Mouse (Mus musculus) embryonic fibroblast, embryonic 13.5 days (primary cell): ENCODE results near the gene 1700113H08Rik. TPM values are rescaled to one million over a fixed set of nuclear protein-coding genes. Genes with fewer than 3 reads are reported as not detected.

ENCODE experiments used
- H3K27ac ChIP-seq: 2 replicates; pipeline ENCODE4 v1.5.1; 2012; ENCODE audit warnings: low read length, control low read depth, inconsistent platforms; ENCODE audit not compliant: insufficient read depth
- H3K4me1 ChIP-seq: 2 replicates; pipeline ENCODE4 v1.6.1; 2011; ENCODE audit warnings: low read length; ENCODE audit not compliant: control insufficient read depth, insufficient read depth
- H3K4me3 ChIP-seq: 2 replicates; pipeline ENCODE4 v1.5.1; 2011; ENCODE audit warnings: mild to moderate bottlenecking, control low read depth, low read length; ENCODE audit not compliant: insufficient read depth
- CTCF ChIP-seq: IDR thresholded peaks from 2 replicates; pipeline ENCODE4 v1.5.1; 2011; ENCODE audit warnings: mild to moderate bottlenecking, control low read depth, low read length, moderate library complexity, borderline replicate concordance; ENCODE audit not compliant: insufficient read depth
- POLR2A ChIP-seq: IDR thresholded peaks from 2 replicates; pipeline ENCODE4 v1.6.1; 2011; ENCODE audit warnings: low read depth, mild to moderate bottlenecking, control low read depth, low read length, moderate library complexity
- polyA plus RNA-seq: library from polyadenylated mRNA; stranded (reverse); fragments of >200 nt; gene quantifications from 2 replicates; pipeline ENCODE4 v1.2.4, GENCODE M21; 2011; ENCODE audit warnings: low read depth; ENCODE audit not compliant: missing spikeins, insufficient read length

1700113H08Rik gene
- polyA plus RNA-seq: not detected in 2 replicates

DNA sequence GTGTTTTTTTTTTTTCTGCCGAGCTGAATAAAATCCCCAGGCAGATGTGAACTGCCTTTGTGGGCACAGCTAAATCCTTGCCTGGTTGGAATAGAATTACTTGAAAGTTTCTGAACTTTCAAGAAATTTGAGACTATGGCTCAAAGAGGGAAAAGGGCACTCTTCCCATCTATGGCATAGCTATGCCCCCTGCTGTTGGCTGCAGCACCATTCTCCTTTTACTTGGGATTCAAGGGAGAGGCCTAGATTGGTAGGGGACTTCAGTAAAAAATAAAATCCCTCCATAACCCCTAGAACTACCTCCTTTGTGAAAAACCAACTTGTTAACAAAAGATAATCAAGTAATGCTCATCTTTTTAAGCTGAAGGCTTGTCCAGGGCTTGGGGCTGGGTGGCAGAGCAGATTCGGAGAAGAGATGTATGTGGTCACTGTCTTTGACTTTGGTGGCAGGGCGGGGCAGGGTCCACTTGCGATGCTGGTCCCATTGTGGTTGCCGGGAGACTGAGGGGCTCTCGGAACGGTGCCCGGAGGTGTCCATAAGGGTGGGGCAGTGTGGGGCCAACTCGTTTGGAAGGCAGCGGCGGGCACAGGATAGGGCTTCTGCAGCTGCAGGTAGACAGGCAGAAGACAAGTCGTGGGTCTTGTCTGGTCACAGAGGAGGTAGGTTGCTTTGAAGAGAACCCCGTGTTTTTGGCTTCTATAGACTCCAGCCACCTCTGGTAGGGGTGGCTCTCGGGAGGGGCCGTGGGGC lies at the start of gene 1700113H08Rik:
1700113H08Rik (plus strand) TSS at position 546 of the 751 bp plus-strand sequence.
- no peaks in the 10 kb centered on the region for H3K4me1 ChIP-seq
- peak within 1 kb of the TSS; percentile 13; the same call in 1 of the 2 replicates for H3K4me3 ChIP-seq
- no peak within 1 kb of the TSS for H3K27ac ChIP-seq
- no peak for TF ChIP-seq CTCF
- TF ChIP-seq POLR2A: no peak

DNA sequence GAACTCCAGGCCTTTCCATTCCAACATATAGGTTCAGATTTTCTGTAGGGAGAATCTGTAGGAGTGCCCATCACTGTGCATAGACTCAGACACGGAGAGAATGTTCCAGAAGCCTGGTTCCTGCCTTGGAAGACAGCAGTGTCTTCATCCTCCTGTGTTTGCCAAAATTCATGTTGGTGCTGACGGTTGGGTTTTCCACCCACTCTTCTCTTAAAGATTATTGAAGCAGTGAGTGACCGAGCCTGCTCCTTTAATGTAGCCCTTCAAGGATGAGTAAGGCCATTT lies 49.7 kb upstream of the 1700113H08Rik start:
- Histone ChIP-seq H3K4me1 (no peaks in the 10 kb centered on the region), H3K4me3 (no peak overlapping the region), H3K27ac (no peak overlapping the region)
- TF ChIP-seq CTCF (no peak), POLR2A (no peak)

DNA sequence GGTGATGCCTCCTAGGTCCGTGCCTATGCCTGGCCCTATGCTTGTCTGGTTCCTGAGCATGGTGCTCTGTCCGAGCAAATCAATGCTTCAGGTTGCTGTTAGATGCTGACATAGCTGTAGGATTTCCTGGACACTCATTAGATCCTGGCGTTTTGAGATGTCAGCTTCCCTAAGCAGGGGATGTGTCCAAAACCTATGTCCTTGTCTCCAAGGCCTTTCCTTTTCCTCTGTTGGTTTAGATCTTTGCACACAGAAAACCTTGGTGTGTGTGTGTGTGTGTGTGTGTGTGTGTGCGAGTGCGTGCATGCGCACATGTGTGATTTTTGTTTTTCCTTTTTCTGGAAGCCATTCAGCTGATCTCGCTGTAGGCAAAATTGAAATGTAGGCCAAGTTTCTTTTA lies 45.8 kb upstream of the 1700113H08Rik start:
- TF ChIP-seq POLR2A: no peak
- no peak for TF ChIP-seq CTCF
- Histone ChIP-seq H3K27ac (no peak overlapping the region), H3K4me1 (no peaks in the 10 kb centered on the region), H3K4me3 (no peak overlapping the region)

DNA sequence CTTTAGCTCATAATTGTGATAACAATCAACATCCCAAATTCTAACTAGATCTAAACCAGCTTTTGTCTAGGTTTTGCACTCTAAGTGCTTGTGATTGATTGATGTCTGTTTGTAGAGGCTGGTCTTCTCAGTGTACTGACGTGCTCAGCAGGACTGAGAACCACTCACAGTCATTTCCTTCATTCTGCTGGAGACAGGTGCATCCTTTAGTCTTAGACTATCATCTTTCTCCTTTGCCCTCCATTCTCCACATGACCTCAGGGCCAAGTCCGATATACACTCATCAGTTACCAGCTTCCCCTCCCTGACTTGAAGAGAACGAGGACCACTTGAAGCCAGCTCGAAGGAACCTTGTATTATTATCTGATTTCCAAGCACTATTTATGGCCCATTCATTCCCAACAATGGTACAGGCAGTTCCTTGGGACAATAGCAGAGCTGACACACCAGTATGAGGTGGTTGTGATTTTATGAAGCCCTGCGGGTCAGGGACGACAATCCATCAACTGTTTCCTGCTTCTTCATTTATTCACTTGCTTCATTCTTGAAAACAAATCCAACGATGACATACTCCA lies 43.4 kb upstream of the 1700113H08Rik start:
- H3K4me3 ChIP-seq: no peak overlapping the region
- TF ChIP-seq POLR2A: no peak
- no peak for TF ChIP-seq CTCF
- no peaks in the 10 kb centered on the region for H3K4me1 ChIP-seq
- no peak overlapping the region for H3K27ac ChIP-seq

DNA sequence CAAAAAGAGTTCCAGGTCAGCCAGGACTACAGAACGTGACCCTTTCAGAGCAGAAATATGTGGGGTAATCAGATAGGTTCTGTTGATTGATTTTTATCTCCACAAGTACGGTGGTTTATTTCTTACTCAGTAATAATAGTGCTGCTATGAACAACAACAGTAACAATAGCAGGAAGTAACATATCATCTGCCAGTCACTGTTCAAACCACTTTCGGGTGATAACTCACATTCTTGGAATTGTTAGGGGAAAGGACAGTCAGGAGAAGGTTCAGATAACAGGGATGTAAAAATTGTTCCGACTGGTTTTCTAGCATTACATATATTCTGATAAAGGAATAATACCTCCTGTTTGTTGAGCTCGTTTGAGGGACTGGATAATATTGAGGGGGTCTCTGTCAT lies 42.4 kb upstream of the 1700113H08Rik start:
- H3K4me1 ChIP-seq: no peaks in the 10 kb centered on the region
- H3K4me3 ChIP-seq: no peak overlapping the region
- TF ChIP-seq POLR2A (no peak), CTCF (no peak)
- no peak overlapping the region for H3K27ac ChIP-seq

DNA sequence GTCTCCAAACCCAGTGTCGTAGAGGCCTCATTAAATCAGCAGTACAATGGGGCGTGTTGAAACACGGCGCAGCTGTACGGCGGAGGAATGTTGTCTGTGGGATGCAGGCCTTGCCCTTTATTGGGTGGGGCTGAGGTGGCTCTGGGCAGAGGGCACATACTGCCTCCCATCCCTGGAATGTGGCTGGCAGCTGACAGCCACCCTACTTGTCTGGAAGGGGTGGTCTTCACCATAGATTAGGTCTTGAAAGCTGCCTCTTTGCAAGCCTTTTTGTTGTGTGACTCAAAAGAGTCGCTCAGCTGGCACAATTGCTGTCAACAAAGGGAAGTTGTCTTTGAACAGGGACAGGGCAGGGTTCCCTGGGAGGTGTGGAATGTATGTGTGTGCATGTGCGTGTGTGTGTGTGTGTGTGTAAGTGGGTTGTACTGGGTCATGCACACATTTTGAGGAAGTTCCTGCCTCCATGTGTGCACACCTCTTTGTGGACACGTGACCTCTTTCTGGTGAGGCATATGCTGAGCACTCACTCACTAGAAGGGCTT lies 41.6 kb upstream of the 1700113H08Rik start:
- Histone ChIP-seq H3K27ac (no peak overlapping the region), H3K4me1 (no peaks in the 10 kb centered on the region), H3K4me3 (no peak overlapping the region)
- no peak for TF ChIP-seq POLR2A
- TF ChIP-seq CTCF: no peak

DNA sequence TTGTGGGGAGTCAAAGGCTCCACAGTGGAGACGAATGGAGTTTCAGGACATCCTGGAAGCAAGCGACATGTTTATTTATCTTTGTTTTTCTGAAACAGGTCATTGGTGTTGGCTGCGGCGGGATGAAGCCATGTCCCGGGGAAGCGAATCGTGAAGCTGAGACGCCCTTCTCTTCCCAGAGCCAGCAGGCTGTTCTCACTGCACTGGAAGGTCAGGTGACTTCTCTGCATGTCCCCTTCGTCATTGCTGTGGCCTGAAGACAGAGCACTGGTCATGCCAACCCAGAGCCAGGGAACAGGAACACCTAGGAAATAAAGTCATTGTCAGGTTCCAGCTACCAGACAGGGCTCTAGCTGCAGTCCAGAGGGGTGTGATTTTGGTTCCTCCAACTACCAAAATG lies 39.0 kb upstream of the 1700113H08Rik start:
- no peak for TF ChIP-seq CTCF
- no peak for TF ChIP-seq POLR2A
- Histone ChIP-seq H3K4me1 (no peaks in the 10 kb centered on the region), H3K4me3 (no peak overlapping the region), H3K27ac (no peak overlapping the region)

DNA sequence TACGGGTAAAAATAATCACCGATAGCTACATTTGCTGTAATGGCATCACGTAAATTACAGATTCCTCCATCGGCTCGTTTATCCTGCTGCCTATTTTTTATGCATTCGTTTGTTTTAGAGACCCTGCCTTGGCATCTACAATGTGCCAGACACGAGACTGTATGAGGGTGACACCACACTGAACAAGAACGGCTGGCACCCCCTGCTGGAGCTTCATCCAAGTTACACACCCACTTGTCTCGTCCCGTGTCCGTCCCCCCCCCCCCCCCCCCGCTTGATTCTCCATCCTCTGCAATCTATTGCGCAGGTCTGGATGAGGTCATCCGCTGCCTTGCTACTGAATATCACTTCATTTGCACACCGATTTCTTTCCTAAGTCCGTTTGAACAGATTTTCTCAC lies 37.1 kb upstream of the 1700113H08Rik start:
- H3K4me1 ChIP-seq: no peaks in the 10 kb centered on the region
- TF ChIP-seq CTCF (peak; percentile 1; the same call in 1 of the 2 replicates), POLR2A (no peak)
- no peak overlapping the region for H3K4me3 ChIP-seq
- no peak overlapping the region for H3K27ac ChIP-seq

DNA sequence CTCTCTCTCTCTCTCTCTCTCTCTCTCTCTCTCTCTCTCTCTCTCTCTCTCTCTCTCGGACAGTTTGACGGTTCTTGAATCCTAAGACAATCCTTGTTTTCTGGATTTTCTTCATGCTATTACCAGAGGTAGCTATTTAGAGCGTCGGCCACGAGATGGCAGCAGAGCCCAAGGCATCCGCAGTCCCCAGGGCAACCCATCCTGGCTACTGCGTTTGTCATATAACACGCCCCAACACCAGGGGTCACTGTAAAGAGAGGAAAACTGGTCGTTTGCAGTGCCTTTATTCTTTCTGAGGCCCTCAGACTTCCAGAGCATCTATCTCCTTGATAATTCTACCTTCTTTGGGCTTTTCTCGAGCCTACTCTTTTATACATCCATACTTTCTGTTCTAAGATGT lies 33.0 kb upstream of the 1700113H08Rik start:
- TF ChIP-seq POLR2A: no peak
- peak; percentile 96 for TF ChIP-seq CTCF
- no peak overlapping the region for H3K27ac ChIP-seq
- H3K4me1 ChIP-seq: no peaks in the 10 kb centered on the region
- H3K4me3 ChIP-seq: no peak overlapping the region

DNA sequence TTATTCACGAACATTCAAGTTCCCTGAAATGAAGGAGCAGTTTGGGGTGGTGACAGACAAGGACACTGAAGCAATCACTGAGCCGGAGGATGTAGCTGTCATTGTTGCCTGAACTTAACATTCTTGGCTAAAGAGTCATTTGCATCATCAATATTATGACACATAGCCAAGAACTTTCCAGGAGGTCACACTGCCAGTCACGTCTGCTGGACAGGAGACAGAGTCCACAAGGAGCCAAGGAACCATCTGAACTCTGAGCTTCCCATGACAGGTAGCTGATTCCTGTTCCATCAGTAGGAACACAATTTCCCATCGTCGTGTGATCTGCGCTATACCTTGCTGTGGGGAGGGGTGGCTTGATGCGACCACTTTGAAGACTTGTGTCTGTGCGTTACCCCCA lies 25.1 kb upstream of the 1700113H08Rik start:
- TF ChIP-seq POLR2A (no peak), CTCF (no peak)
- Histone ChIP-seq H3K4me1 (no peaks in the 10 kb centered on the region), H3K4me3 (no peak overlapping the region), H3K27ac (no peak overlapping the region)
